Mouse (Mus musculus): ENCODE data around the gene Fam122b. TPM values are rescaled to one million over a fixed set of nuclear protein-coding genes. Genes with fewer than 3 reads are reported as not detected.

Fam122b gene
- polyA plus RNA-seq, 1 experiment, result 5.8 TPM

DNA sequence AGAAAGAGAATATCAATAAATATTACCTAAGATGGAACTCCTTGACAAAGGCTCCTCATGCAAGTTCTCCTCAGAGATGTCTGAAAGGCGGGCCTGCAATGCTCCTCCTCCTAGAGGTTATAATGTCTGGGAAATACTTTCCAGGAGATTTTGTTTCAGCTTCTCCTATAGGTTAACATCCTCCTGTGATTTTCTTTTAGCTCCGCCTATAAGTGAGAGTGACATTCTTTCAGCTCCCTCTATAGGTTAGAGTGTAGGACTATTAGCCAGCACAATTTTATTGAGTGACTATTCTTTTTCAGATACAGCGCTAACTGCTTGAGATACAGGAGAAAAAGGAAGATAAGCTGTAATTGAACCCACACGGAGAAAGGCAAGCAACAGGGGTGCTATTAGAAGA is 29.6 kb downstream of the Fam122b start, which contains the start of gene Plac1:
Gene Plac1 (minus strand): TSS at position 101 of the 400 bp plus-strand sequence.
- Histone ChIP-seq H3K4me1 (ENCODE audit: control insufficient read depth, insufficient read depth, low read length) (no peaks in the 10 kb centered on the region), H3K4me3 (replicated peaks; ENCODE audit: insufficient read depth, low read depth, low read length) (no peak within 1 kb of the TSS), H3K27me3 (ENCODE audit: control insufficient read depth, insufficient read depth, low read length) (no peaks in the 10 kb centered on the region), H3K27ac (ENCODE audit: insufficient read depth, low read length) (no peak within 1 kb of the TSS)
- no peak for TF ChIP-seq POLR2A (IDR thresholded peaks at IDR 0.05; ENCODE audit: borderline replicate concordance, insufficient read depth, low read length)
- TF ChIP-seq CTCF (IDR thresholded peaks at IDR 0.05; ENCODE audit: borderline replicate concordance, insufficient read depth, low read depth, low read length), result no peak
- no peak for DNase-seq
- 84% methylated on average over 4 of the region's 4 CpGs for WGBS

DNA sequence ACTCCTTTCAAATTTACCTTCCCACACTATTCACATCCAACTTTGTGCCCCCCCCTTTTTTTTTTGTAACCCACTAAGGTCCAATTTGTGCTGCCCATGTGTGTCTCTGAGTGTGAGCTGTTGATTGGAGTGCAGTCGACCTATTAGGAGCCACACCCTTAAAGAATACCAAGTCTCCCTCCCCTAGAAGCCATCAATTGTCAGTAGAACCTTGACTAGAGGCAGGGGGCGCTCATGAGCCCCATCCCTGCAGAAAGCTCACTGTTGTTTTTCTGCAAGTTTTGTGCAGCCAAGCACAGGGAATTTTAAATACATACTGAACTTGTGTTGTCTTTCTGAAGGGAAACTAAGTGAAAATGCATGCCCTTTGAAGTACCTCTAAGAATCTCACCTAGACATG is 31.6 kb downstream of the Fam122b start:
- no peaks in the 10 kb centered on the region for H3K27me3 ChIP-seq (ENCODE audit: control insufficient read depth, insufficient read depth, low read length)
- WGBS, result 19% methylated on average over 2 of the region's 2 CpGs
- H3K4me3 ChIP-seq (replicated peaks; ENCODE audit: insufficient read depth, low read depth, low read length), result no peak overlapping the region
- TF ChIP-seq POLR2A (IDR thresholded peaks at IDR 0.05; ENCODE audit: borderline replicate concordance, insufficient read depth, low read length) (no peak), CTCF (IDR thresholded peaks at IDR 0.05; ENCODE audit: borderline replicate concordance, insufficient read depth, low read depth, low read length) (0 out of 2 replicates have a peak, but pooled peaks have one; percentile 6)
- H3K4me1 ChIP-seq (ENCODE audit: control insufficient read depth, insufficient read depth, low read length), result no peaks in the 10 kb centered on the region
- no peak for DNase-seq
- no peak overlapping the region for H3K27ac ChIP-seq (ENCODE audit: insufficient read depth, low read length)

DNA sequence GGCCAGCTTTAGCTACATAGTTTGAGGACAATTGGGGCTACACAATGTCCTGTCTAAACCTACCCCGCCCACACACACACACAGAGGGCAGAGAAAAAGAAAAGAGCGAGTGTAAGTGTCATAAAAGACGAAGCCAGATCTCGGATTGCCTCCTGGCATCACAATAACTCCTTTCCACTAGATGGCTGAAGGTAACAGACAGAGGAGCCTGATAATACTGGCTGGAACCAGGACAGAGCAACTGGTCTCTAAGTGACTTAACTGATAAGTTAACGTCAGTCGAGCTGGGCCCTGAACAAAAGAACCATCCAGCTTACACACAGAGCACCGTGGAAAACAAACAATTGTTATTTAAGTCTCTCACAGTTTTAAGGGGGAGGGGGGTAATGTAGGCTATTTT is 33.2 kb downstream of the Fam122b start:
- no peak overlapping the region for H3K27ac ChIP-seq (ENCODE audit: insufficient read depth, low read length)
- no peak for DNase-seq
- H3K4me1 ChIP-seq (ENCODE audit: control insufficient read depth, insufficient read depth, low read length), result no peaks in the 10 kb centered on the region
- 67% methylated on average over 7 of the region's 7 CpGs for WGBS
- no peak for TF ChIP-seq CTCF (IDR thresholded peaks at IDR 0.05; ENCODE audit: borderline replicate concordance, insufficient read depth, low read depth, low read length)
- no peaks in the 10 kb centered on the region for H3K27me3 ChIP-seq (ENCODE audit: control insufficient read depth, insufficient read depth, low read length)
- no peak overlapping the region for H3K4me3 ChIP-seq (replicated peaks; ENCODE audit: insufficient read depth, low read depth, low read length)

DNA sequence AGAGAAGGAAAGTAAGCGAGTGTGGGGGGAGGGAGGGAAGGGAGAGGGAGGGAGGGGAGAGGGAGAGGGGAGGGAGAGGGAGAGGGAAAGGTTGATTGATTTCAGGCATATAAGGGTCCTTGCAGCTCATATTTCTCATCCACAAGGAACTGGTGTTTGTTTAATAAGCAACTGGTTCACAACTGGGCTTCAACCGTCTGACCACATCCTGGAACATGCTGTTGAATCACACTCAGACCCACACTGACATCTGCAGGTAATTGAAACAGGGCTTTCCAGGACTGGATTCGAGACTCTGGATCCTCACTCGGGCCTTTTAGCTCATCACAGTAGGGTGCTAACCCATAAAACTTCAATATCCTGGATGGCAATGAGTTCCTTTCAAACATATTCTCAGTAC is 35.9 kb downstream of the Fam122b start:
- no peak for DNase-seq
- WGBS, result 65% methylated on average over 4 of the region's 4 CpGs
- no peak for TF ChIP-seq CTCF (IDR thresholded peaks at IDR 0.05; ENCODE audit: borderline replicate concordance, insufficient read depth, low read depth, low read length)
- no peak for TF ChIP-seq POLR2A (IDR thresholded peaks at IDR 0.05; ENCODE audit: borderline replicate concordance, insufficient read depth, low read length)
- Histone ChIP-seq H3K27me3 (ENCODE audit: control insufficient read depth, insufficient read depth, low read length) (no peaks in the 10 kb centered on the region), H3K4me3 (replicated peaks; ENCODE audit: insufficient read depth, low read depth, low read length) (no peak overlapping the region), H3K4me1 (ENCODE audit: control insufficient read depth, insufficient read depth, low read length) (no peaks in the 10 kb centered on the region), H3K27ac (ENCODE audit: insufficient read depth, low read length) (no peak overlapping the region)

DNA sequence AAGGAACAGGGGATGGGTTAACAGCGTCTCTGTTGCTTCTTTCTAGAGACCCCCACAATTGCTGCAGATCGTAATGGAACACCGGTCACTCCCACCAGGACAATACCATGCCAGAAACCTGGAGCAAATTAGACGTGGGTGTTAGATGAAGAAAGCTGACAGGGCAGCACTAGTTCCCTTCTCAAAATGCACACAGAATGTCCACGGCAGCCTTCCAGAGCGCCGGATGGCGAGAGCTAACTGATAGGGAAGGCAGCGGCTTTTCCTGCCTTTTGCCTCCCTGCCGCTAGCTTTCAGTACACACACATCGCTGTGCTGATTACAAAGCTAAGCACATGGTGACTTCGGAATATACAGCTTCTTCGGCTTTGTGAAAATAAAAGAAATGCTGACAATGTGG is 37.6 kb downstream of the Fam122b start:
- H3K4me3 ChIP-seq (replicated peaks; ENCODE audit: insufficient read depth, low read depth, low read length), result peak overlapping the region; percentile 8
- DNase-seq, result peak in 1 of 2 experiments; percentile 17
- H3K27ac ChIP-seq (ENCODE audit: insufficient read depth, low read length), result no peak overlapping the region
- TF ChIP-seq POLR2A (IDR thresholded peaks at IDR 0.05; ENCODE audit: borderline replicate concordance, insufficient read depth, low read length) (no peak), CTCF (IDR thresholded peaks at IDR 0.05; ENCODE audit: borderline replicate concordance, insufficient read depth, low read depth, low read length) (no peak)
- H3K4me1 ChIP-seq (ENCODE audit: control insufficient read depth, insufficient read depth, low read length), result no peaks in the 10 kb centered on the region
- WGBS, result 6% methylated on average over 13 of the region's 13 CpGs
- no peaks in the 10 kb centered on the region for H3K27me3 ChIP-seq (ENCODE audit: control insufficient read depth, insufficient read depth, low read length)

DNA sequence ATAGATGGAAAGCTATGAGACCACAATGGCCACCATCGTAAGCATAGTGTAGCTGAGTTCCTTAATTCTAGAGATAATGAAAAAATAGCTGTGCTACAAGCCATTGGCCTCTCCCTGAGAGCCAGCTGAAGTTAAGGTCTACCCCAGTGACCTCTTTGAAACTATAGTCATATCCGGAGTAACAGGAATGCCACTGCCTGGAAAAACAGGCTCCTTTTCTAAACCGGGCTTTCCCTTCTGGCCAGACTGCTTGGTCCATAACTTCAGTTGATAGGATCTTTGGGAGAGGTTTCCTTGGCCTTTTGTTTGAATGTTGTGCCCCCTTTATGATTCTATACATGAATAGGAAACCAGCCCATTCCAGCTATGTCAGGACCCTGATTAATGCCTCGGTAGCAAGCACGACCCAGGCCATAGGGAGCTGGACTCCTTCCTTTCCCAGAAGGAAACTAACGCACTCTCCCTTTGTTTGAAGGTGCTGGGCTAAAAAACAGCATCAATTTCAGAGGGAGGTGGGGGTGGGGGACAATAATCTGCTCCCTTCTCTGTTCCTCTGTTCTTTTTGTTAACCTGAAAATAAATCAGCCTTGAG is 45.2 kb downstream of the Fam122b start:
- WGBS, result 76% methylated on average over 6 of the region's 6 CpGs
- no peak for TF ChIP-seq POLR2A (IDR thresholded peaks at IDR 0.05; ENCODE audit: borderline replicate concordance, insufficient read depth, low read length)
- DNase-seq, result no peak
- H3K4me1 ChIP-seq (ENCODE audit: control insufficient read depth, insufficient read depth, low read length), result no peaks in the 10 kb centered on the region
- H3K27ac ChIP-seq (ENCODE audit: insufficient read depth, low read length), result no peak overlapping the region
- no peaks in the 10 kb centered on the region for H3K27me3 ChIP-seq (ENCODE audit: control insufficient read depth, insufficient read depth, low read length)
- H3K4me3 ChIP-seq (replicated peaks; ENCODE audit: insufficient read depth, low read depth, low read length), result no peak overlapping the region

DNA sequence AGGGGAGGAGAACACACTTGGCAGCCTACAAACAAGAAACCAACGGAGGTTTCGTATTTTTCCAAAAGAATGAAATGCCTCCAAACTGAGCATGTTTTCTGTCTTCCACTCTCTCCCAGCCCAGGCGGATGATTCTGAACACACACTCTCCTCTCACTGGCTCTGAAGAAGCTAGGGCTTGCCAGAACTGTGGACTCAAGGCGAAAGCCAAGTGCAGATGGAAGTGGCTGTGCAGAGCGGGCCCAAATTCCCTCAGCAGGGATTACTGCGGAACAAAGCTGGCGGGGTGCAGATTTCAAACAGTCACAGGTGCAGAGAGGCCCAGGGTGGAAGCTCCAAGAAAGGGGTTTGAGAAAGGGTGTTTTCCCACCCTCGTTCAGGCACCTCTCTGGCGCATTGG is 48.8 kb downstream of the Fam122b start:
- Histone ChIP-seq H3K27ac (ENCODE audit: insufficient read depth, low read length) (no peak overlapping the region), H3K4me1 (ENCODE audit: control insufficient read depth, insufficient read depth, low read length) (no peaks in the 10 kb centered on the region), H3K27me3 (ENCODE audit: control insufficient read depth, insufficient read depth, low read length) (no peaks in the 10 kb centered on the region), H3K4me3 (replicated peaks; ENCODE audit: insufficient read depth, low read depth, low read length) (no peak overlapping the region)
- TF ChIP-seq POLR2A (IDR thresholded peaks at IDR 0.05; ENCODE audit: borderline replicate concordance, insufficient read depth, low read length) (no peak), CTCF (IDR thresholded peaks at IDR 0.05; ENCODE audit: borderline replicate concordance, insufficient read depth, low read depth, low read length) (no peak)
- 27% methylated on average over 9 of the region's 9 CpGs for WGBS
- peak; percentile 26 to 31 for DNase-seq

DNA sequence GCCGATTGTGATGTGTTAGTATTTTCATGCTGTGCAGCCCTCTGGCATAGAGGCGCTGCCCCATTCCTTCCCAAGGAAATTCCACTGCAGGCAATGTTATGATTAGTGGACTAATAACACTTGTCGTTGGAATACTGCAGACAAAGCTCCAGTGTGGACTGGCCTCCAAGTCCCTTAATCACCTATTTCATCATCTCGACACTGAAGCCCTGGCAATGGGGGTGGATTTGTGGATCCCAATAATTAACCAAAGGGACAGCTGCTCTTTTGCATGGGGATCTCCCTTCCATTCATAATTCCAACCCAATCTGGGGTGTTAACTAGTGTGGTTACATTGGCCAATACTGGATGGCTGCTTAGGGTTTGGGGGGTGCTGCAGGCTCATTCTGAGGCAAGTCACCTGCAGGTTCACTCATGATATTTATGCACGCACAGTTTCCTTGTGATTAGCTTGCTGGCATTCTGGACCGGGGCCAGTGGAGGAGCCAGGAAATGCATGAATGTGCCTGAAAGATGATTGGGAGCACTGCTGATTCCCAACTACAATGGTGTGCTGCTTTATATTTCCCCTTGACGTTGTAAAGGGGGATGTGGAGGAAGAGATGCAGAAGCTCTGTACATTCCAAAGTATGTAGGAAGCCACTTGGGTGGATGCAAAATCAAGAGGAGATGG is 54.9 kb downstream of the Fam122b start:
- DNase-seq, result peak in 1 of 2 experiments; percentile 37
- TF ChIP-seq CTCF (IDR thresholded peaks at IDR 0.05; ENCODE audit: borderline replicate concordance, insufficient read depth, low read depth, low read length) (no peak), POLR2A (IDR thresholded peaks at IDR 0.05; ENCODE audit: borderline replicate concordance, insufficient read depth, low read length) (no peak)

More for the DNA sequence above, 54.9 kb downstream of the Fam122b start:
- 24% methylated on average over 7 of the region's 7 CpGs for WGBS
- peaks cover 6% of the 10 kb centered on the region; the same call in 1 of the 2 replicates for H3K4me1 ChIP-seq (ENCODE audit: control insufficient read depth, insufficient read depth, low read length)
- no peaks in the 10 kb centered on the region for H3K27me3 ChIP-seq (ENCODE audit: control insufficient read depth, insufficient read depth, low read length)
- no peak overlapping the region for H3K4me3 ChIP-seq (replicated peaks; ENCODE audit: insufficient read depth, low read depth, low read length)
- no peak overlapping the region for H3K27ac ChIP-seq (ENCODE audit: insufficient read depth, low read length)

Data from cerebellum, adult 2 months (tissue).